Mouse (Mus musculus) testis, adult 2 months (tissue): ENCODE data around the gene Unc13a. TPM values are rescaled to one million over a fixed set of nuclear protein-coding genes. Genes with fewer than 3 reads are reported as not detected.

Experiments
- H3K27ac ChIP-seq: fragments of 200-500 bp; 2 replicates; pipeline ENCODE4 v1.5.1; 2012; ENCODE audit warnings: low read depth, low read length; ENCODE audit not compliant: control insufficient read depth, insufficient read depth
- H3K27me3 ChIP-seq: fragments of 200-500 bp; 2 replicates; pipeline ENCODE4 v1.6.1; 2012; ENCODE audit warnings: mild to moderate bottlenecking, low read length, moderate library complexity; ENCODE audit not compliant: control insufficient read depth, insufficient read depth
- H3K36me3 ChIP-seq: fragments of 200-500 bp; 2 replicates; pipeline ENCODE4 v1.6.1; 2012; ENCODE audit warnings: mild to moderate bottlenecking, low read length; ENCODE audit not compliant: control insufficient read depth, insufficient read depth
- H3K4me1 ChIP-seq: fragments of 200-500 bp; 2 replicates; pipeline ENCODE4 v1.6.1; 2012; ENCODE audit warnings: low read length; ENCODE audit not compliant: control insufficient read depth, insufficient read depth
- H3K4me3 ChIP-seq: fragments of 200-500 bp; 2 replicates; pipeline ENCODE4 v1.5.1; 2012; ENCODE audit warnings: low read depth, mild to moderate bottlenecking, low read length, moderate library complexity, mixed read lengths; ENCODE audit not compliant: control insufficient read depth
- CTCF ChIP-seq: fragments of 200-500 bp; IDR thresholded peaks from 2 replicates; pipeline ENCODE4 v1.5.1; 2012; ENCODE audit warnings: low read depth, mild to moderate bottlenecking, inconsistent platforms, low read length, moderate library complexity; ENCODE audit not compliant: control insufficient read depth, insufficient read depth, insufficient replicate concordance
- POLR2A ChIP-seq: fragments of 200-500 bp; IDR thresholded peaks from 2 replicates; pipeline ENCODE4 v1.6.1; 2012; ENCODE audit warnings: low read depth, mild to moderate bottlenecking, inconsistent platforms, low read length, moderate library complexity; ENCODE audit not compliant: control insufficient read depth
- polyA plus RNA-seq: library from polyadenylated mRNA; depleted of rRNA; stranded (reverse); fragments of >200 nt; gene quantifications from 2 replicates; pipeline ENCODE4 v1.2.3, GENCODE M21; 2012

Unc13a gene
- polyA plus RNA-seq, 1 experiment: 0.33 TPM

DNA sequence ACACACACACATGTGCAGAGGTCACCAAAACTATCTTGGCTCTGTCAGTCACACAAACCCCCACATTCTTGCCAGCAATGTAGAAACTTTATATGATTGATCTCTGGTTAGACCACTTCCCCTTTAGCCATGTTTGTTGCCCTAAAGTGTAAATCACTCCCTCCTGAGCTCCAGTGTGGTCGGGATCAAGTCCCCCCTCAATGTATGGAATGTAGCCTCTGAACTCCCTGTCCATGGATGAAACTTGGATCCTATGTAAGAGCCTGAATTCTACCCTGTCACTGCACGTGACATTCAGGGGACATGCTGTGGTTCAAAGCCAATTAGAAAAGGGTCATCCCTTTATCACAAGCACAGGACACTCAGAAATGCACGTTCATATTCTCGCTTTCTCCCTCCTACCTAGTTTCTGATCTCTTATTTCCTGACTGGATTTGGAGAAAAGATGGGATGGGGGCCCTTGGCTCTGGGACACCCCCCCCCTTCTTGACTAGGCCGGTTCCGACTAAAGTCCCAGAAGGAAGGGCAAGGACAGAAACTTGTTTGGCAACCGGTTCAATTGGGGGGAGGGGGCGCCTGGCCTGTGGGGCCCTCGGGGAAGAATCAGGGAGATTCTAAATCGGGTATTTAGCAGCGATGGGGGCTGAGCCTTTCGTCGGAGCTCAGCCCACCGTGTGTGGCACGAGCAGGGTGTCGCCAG is 43.0 kb downstream of the Unc13a start:
- Histone ChIP-seq H3K4me3 (peak overlapping the region; percentile 85), H3K36me3 (no peaks in the 10 kb centered on the region), H3K27ac (peak overlapping the region; percentile 69), H3K27me3 (no peaks in the 10 kb centered on the region), H3K4me1 (peaks cover 28% of the 10 kb centered on the region)
- no peak for TF ChIP-seq POLR2A
- TF ChIP-seq CTCF: no peak

DNA sequence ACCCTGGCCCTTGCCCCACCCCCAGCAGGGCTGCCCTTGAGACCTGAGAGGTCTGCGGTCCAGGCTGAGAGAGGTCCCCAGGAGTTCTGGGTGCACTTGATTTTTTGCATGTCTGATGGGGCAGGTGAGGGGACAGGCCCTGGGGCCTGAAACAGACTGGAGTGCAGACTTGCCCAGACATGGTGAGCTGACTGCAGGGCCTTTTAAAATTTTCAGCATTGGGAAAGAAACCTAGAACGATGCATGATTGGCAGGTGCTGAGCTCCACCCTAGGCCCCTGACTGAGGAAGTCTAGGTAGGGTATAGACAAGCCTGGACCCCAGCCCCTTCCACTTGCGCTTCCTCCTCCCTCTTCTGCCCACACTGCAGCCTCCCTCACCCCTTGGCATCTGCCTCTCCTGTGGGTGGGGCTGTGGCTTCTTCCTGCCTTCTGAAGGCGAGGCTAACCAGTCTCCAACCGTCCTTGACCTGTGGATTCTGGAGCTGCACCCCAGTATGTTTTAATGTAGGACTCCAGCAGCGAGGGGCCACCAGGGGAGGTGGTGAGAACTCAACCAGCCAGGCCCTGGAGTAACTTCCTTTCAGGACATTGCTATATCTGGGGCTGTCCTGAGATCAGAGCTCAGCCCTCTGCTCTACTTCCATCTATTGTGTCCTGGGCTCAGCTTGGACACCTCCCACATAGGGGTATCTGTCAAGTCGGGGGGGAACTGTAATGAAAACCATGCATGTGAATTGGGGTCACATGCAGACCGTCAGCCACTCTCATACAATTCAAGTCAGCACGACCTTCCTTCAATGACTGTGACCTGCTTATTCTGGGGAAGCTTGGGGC is 44.1 kb downstream of the Unc13a start:
- no peak overlapping the region for H3K4me3 ChIP-seq
- H3K27me3 ChIP-seq: no peaks in the 10 kb centered on the region
- no peak for TF ChIP-seq POLR2A
- no peak for TF ChIP-seq CTCF
- peaks cover 23% of the 10 kb centered on the region for H3K4me1 ChIP-seq
- no peak overlapping the region for H3K27ac ChIP-seq
- no peaks in the 10 kb centered on the region for H3K36me3 ChIP-seq

- Histone ChIP-seq H3K36me3 (no peaks in the 10 kb centered on the region), H3K27ac (no peak overlapping the region), H3K4me3 (no peak overlapping the region), H3K4me1 (peaks cover 23% of the 10 kb centered on the region), H3K27me3 (no peaks in the 10 kb centered on the region)
- TF ChIP-seq CTCF (no peak), POLR2A (no peak)
These were observed 44.8 kb downstream of the Unc13a start for GRCm38 (mm10) chr8:71626753-71627152.

DNA sequence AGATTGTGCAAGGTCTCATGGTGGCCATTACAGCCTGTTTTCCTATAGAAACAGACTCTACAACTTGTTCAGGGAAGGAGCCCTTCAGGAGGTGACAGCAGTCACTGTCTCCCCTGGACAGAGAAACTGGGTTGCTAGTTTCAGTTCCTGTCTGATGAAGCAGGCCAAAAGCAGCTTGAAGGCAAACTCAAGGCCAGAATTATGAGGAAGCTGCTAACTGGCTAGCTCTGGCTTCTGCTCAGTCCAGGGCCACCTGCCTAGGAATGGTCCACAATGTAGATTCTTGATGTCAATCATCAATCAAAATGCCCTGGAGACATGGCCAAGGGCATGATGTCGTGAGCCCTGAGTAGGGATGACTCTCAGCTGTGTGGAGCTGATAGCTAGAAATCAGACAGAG is 46.5 kb downstream of the Unc13a start:
- no peak overlapping the region for H3K27ac ChIP-seq
- peaks cover 19% of the 10 kb centered on the region for H3K4me1 ChIP-seq
- H3K27me3 ChIP-seq: no peaks in the 10 kb centered on the region
- TF ChIP-seq POLR2A (no peak), CTCF (no peak)
- H3K36me3 ChIP-seq: no peaks in the 10 kb centered on the region
- no peak overlapping the region for H3K4me3 ChIP-seq

GRCm38 (mm10) chr8:71619786-71620185 is 51.8 kb downstream of the Unc13a start:
- Histone ChIP-seq H3K4me1 (no peaks in the 10 kb centered on the region; the same call in 1 of the 2 replicates), H3K27me3 (no peaks in the 10 kb centered on the region), H3K4me3 (peak overlapping the region; percentile 57), H3K36me3 (no peaks in the 10 kb centered on the region), H3K27ac (no peak overlapping the region)
- TF ChIP-seq CTCF (no peak), POLR2A (no peak)

DNA sequence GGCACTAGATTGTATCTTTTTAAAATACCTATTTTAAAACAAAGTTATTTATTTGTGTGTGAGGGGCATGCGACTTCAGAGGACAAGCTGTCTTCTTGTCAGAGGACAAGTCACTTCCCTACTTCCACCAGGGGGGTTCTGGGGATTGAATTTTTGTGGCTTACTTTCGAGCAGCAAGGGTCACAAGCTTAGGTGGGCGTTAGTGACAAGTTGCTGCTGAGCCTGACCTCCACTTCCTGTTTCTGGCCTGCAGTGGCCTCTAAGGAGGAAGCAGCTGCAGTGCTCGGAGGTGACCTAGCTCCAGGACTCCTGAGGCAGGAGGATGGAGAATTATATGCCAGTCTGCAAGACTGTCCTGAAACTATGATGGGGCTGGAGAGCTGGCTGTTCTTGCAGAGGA is 58.1 kb downstream of the Unc13a start:
- H3K27me3 ChIP-seq: no peaks in the 10 kb centered on the region
- no peaks in the 10 kb centered on the region for H3K36me3 ChIP-seq
- no peak overlapping the region for H3K4me3 ChIP-seq
- TF ChIP-seq POLR2A: no peak
- TF ChIP-seq CTCF: no peak
- H3K4me1 ChIP-seq: peaks cover 12% of the 10 kb centered on the region
- H3K27ac ChIP-seq: no peak overlapping the region

DNA sequence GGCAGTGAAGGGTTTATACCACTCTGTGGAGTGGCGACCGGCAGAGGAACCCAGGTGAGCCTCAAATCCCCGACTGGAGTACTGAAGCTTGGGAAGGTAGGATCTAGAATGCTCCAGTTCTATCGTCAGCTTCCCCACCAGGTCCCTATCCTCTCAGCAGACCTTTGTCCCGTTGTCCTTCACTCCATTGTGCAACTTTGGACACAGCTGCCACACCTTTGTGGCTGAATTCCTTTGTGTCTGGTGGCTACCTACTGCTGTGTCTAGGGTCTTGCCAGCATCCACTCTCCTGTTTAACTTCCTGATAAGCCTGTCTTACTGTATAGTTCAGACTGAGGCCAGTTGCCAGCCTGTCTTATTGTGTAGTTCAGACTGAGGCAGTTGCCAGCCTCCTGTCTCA is 59.4 kb downstream of the Unc13a start:
- TF ChIP-seq POLR2A (no peak), CTCF (no peak)
- peaks cover 12% of the 10 kb centered on the region for H3K4me1 ChIP-seq
- H3K4me3 ChIP-seq: no peak overlapping the region
- H3K36me3 ChIP-seq: no peaks in the 10 kb centered on the region
- H3K27ac ChIP-seq: no peak overlapping the region
- no peaks in the 10 kb centered on the region for H3K27me3 ChIP-seq
